Mouse (Mus musculus) midbrain, embryonic 16.5 days (tissue): ENCODE measurements around the gene Myo1b. TPM values are rescaled to one million over a fixed set of nuclear protein-coding genes. Genes with fewer than 3 reads are reported as not detected.
A peak's percentile ranks its signal among the peaks of the same experiment; 100 is the strongest.

ENCODE experiments used
- ATAC-seq: fragments of 200-750 bp; cut with Nextera tagmentation; 2 replicates; pipeline ENCODE4 v1.8.0; 2017; ENCODE audit warnings: moderate TSS enrichment
- H3K27ac ChIP-seq: fragments of 300-500 bp; sonication (generic); 2 replicates; pipeline ENCODE4 v1.5.1; 2014; ENCODE audit warnings: mild to moderate bottlenecking, low read length, mixed read lengths
- H3K27me3 ChIP-seq: fragments of 300-500 bp; sonication (generic); 2 replicates; pipeline ENCODE4 v1.6.1; 2014; ENCODE audit warnings: low read depth, low read length, mixed read lengths; ENCODE audit not compliant: control insufficient read depth, insufficient read depth
- H3K36me3 ChIP-seq: fragments of 300-500 bp; sonication (generic); 2 replicates; pipeline ENCODE4 v1.6.1; 2014; ENCODE audit warnings: mild to moderate bottlenecking, low read length, moderate library complexity, mixed read lengths; ENCODE audit not compliant: control insufficient read depth, insufficient read depth
- H3K4me1 ChIP-seq: fragments of 300-500 bp; sonication (generic); 2 replicates; pipeline ENCODE4 v1.6.1; 2014; ENCODE audit warnings: mild to moderate bottlenecking, low read length, mixed read lengths; ENCODE audit not compliant: control insufficient read depth, insufficient read depth
- H3K4me2 ChIP-seq: fragments of 300-500 bp; sonication (generic); 2 replicates; pipeline ENCODE4 v1.6.1; 2014; ENCODE audit warnings: mild to moderate bottlenecking, low read length, mixed read lengths
- H3K4me3 ChIP-seq: fragments of 300-500 bp; sonication (generic); 2 replicates; pipeline ENCODE4 v1.5.1; 2014; ENCODE audit warnings: low read depth, mild to moderate bottlenecking, low read length, moderate library complexity, mixed read lengths
- H3K9ac ChIP-seq: fragments of 300-500 bp; sonication (generic); 2 replicates; pipeline ENCODE4 v1.6.1; 2014; ENCODE audit warnings: low read depth, low read length, mixed read lengths
- H3K9me3 ChIP-seq: fragments of 300-500 bp; sonication (generic); replicated peaks from 2 replicates; pipeline ENCODE4 v1.6.1; 2014; ENCODE audit warnings: mild to moderate bottlenecking, low read length, mixed read lengths; ENCODE audit not compliant: control insufficient read depth, poor library complexity, severe bottlenecking
- WGBS: fragments of 180-500 bp; shearing (Covaris S2); extraction: QIAGEN DNeasy Blood & Tissue Kit; methylation state at CpG from one replicate; pipeline ENCODE4 v1.1.7; 2014; 5-methylcytosine and 5-hydroxymethylcytosine counted together
- polyA plus RNA-seq: library from polyadenylated mRNA; unstranded; fragments of >200 nt; fragmentation: Nextera tagmentation; extraction: Ambion mirVana; gene quantifications from 2 replicates; pipeline ENCODE4 v1.2.1, GENCODE M21; 2015

Gene Myo1b
- 57.6 and 66.1 TPM in 2 replicates for polyA plus RNA-seq

DNA sequence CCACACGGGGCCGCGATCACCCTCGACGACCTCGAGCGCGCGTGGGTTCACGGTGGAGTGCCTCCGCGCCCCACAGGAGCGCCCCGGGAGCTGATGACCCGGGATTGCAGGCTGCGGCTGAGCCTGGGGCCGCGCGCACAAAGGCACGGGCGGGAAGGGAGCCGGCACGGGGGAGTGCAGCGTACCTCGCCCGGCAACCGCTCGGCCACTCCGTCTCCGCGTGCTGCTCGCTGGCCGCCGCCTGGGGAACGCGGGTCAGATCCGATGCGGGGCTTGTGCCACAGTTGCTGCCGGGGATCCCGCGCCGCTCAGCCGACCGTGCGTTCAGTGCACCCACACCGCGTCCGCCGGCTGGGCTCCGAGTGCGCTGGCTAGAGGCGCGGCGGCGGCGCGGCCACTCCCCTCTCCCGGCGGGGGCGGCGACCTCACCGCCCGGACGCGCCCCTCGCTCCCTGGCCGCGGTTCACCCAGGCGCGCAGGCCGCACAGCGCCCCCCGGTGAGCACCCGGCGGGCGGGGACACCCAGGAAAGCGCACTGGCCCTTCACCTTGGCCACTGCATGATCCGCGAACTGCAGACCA lies at the start of gene Myo1b:
Gene Myo1b (minus strand): TSS at position 496 of the 581 bp plus-strand sequence.
- H3K4me3 ChIP-seq: peak within 1 kb of the TSS; percentile 51
- no peaks in the 10 kb centered on the region for H3K36me3 ChIP-seq
- peak within 1 kb of the TSS; percentile 70 for H3K4me2 ChIP-seq
- peak within 1 kb of the TSS; percentile 44 for H3K27ac ChIP-seq
- peak; percentile 86 for ATAC-seq
- under 1% methylated on average over 73 of the region's 79 CpGs for WGBS
- H3K9ac ChIP-seq: peak within 1 kb of the TSS; percentile 60
- no peaks in the 10 kb centered on the region for H3K9me3 ChIP-seq
- H3K4me1 ChIP-seq: peaks cover 11% of the 10 kb centered on the region
- no peaks in the 10 kb centered on the region for H3K27me3 ChIP-seq

DNA sequence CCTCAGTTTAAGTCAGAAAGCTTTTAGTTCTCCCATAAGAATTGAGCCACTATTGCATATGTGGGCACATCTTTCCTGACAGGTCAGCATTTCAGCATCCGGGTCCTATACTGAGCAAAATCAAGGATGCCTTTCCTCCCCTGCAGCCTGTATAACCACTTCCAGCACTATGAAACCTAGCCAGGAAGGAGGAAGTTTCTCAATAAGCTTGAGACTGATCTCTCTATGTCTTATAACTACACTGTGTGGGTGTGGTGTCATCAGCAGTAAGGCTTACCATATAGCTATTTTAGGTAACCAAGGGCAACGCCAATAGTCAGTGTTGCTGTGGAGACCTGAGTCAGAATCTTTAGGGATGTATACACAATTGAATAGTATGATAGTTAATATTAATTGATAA lies 48.8 kb upstream of the Myo1b start:
- no peak overlapping the region for H3K27ac ChIP-seq
- WGBS: 95% methylated on average over 2 of the region's 2 CpGs
- no peaks in the 10 kb centered on the region for H3K9me3 ChIP-seq
- no peak overlapping the region for H3K4me3 ChIP-seq
- no peaks in the 10 kb centered on the region for H3K27me3 ChIP-seq
- H3K4me2 ChIP-seq: no peak overlapping the region
- H3K36me3 ChIP-seq: no peaks in the 10 kb centered on the region
- no peaks in the 10 kb centered on the region for H3K4me1 ChIP-seq
- H3K9ac ChIP-seq: no peak overlapping the region
- ATAC-seq: no peak

DNA sequence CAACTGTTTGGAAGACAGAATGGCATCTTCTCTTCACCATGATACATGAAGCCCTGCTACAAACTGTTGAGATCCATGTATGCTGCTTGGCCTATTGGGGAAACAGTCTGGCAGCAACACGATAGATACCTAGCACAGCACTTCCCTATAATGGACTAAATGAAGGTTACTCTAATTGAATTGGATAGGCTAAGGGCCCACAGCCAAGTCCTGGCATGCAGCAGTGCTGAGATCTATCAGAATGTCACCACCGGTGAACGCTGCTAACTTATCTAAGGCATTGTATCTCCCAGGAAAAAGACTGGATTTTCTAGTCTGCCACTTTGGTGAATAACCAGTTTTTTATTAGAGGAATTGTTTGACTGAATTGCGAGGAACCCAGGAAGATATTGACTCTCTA lies 31.2 kb upstream of the Myo1b start:
- Histone ChIP-seq H3K4me1 (no peaks in the 10 kb centered on the region), H3K9me3 (no peaks in the 10 kb centered on the region), H3K4me2 (no peak overlapping the region), H3K9ac (no peak overlapping the region), H3K36me3 (no peaks in the 10 kb centered on the region), H3K4me3 (no peak overlapping the region), H3K27ac (no peak overlapping the region), H3K27me3 (no peaks in the 10 kb centered on the region)
- 76% methylated on average over 4 of the region's 4 CpGs for WGBS
- no peak for ATAC-seq

DNA sequence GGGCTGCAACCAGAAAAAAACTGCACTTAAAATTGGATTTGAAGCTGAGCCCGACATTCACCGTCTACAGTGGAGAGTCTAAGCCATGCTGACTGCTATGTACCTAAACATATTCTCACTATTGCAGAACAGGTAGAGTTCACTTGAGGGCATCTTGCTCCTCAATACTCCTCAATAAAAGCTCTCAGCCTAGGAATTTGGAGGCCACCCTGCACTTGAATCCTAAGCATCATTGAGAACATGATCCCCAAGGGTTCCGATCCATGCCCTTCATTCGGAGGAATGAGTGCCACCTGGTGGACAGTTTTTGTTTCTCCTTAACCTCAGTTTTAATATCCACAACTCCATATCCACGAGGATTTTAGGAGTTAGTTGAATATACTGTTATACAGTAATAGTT lies 28.9 kb upstream of the Myo1b start:
- WGBS: 44% methylated on average over 5 of the region's 5 CpGs
- Histone ChIP-seq H3K9ac (no peak overlapping the region), H3K4me1 (no peaks in the 10 kb centered on the region), H3K27me3 (no peaks in the 10 kb centered on the region), H3K9me3 (no peaks in the 10 kb centered on the region), H3K27ac (no peak overlapping the region), H3K4me2 (no peak overlapping the region), H3K36me3 (no peaks in the 10 kb centered on the region), H3K4me3 (no peak overlapping the region)
- peak; percentile 48; the same call in 1 of the 2 replicates for ATAC-seq

DNA sequence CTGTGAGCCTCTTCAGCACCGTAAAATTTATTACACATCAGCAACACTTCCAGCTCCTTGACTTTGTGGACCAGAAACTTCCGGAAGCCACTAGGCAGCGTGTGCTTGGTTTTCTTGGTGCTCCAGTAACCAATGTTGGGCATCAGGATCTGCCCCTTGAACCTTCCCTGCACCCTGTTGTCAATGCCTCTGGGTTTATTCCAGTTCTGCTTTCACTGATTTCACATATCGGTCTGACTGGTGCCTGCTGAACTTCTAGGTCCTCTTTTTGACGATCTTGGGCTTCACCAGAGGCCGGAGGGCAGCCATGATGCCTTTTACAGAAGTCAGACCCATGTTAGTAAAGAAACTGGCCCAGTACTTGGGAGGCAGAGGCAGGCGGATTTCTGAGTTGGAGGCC lies 22.5 kb upstream of the Myo1b start:
- H3K4me2 ChIP-seq: no peak overlapping the region
- H3K27ac ChIP-seq: no peak overlapping the region
- H3K4me1 ChIP-seq: no peaks in the 10 kb centered on the region
- no peak overlapping the region for H3K4me3 ChIP-seq
- H3K36me3 ChIP-seq: no peaks in the 10 kb centered on the region
- no peak overlapping the region for H3K9ac ChIP-seq
- 93% methylated on average over 7 of the region's 7 CpGs for WGBS
- no peaks in the 10 kb centered on the region for H3K27me3 ChIP-seq
- H3K9me3 ChIP-seq: no peaks in the 10 kb centered on the region
- no peak for ATAC-seq

DNA sequence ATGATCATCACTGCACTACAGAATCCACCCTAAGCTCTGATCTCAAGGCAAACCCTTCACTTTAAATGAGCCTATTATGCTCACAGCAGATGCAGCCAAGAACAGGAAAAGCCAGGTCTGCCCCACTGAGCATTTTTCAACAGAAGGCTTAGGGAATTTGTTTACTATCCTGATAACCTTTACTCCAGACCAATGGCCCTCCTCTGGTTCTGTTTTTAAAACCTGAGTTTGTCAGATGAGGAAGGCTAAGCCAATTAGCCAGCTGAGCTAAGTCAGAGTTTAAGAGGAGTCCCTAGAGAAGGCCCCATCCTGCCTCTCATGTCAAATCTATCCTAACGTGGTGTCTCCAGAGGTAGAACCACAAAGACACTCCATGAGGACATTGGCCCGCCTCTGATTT lies 19.1 kb upstream of the Myo1b start:
- WGBS: 23% methylated on average over 2 of the region's 2 CpGs
- no peak for ATAC-seq
- no peak overlapping the region for H3K4me3 ChIP-seq

DNA sequence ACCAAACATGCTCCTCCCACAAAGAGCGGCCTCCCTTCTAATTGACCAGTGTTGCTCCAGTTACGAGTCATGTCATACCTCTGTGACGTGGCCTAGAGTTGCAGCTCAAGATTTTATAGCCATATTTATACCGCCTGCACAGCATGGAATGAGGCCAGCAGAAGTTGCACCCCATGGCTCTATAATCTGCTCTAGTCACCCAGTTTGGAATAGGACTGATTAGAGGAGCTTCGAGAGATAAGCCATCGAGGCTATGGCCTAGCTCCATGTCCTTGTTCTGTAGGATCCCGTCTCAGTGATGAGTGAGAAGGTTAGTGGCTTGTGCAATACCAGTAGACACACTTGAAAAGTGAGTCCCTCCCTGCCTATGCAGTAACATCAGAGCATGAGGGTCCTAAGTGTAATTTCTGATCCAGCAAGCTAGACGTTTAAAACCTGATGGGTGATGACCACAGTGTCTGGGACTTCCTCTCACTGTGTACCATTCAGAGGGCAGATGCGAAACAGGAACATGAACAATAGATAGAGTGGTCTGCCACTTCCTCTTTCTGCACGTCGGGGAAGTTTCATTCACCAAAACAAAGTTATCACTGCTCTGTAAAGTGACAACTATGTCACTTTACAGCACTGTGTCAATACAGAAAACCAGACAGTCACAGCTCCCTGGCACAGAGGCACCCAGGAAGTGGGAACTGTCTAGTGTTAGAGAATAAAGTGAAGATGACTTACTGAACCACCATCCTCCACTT lies 18.5 kb upstream of the Myo1b start:
- no peak overlapping the region for H3K4me2 ChIP-seq

More for the DNA sequence above, 19.1 kb upstream of the Myo1b start:
- Histone ChIP-seq H3K4me2 (no peak overlapping the region), H3K4me1 (no peaks in the 10 kb centered on the region), H3K9ac (no peak overlapping the region), H3K27ac (no peak overlapping the region), H3K27me3 (no peaks in the 10 kb centered on the region), H3K36me3 (no peaks in the 10 kb centered on the region), H3K9me3 (no peaks in the 10 kb centered on the region)

DNA sequence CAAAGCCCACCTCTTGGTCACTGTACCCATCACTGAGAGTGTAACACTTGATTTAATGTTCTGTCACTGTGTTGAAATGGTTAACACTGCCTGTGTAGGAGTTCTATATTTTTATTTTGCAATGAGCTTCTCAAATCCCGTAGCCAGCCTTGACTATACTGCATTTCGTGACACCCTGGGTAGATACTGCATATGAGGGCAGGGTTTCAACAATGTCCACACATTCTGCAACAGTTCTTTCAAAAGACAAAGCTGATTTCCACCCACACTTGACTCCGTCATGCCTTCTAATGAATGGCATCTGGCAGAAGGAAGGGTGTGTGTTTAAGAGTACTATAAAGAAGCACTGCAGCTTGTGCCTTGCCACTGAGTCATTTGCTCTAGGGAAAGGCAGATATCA lies 17.0 kb upstream of the Myo1b start:
- H3K9me3 ChIP-seq: no peaks in the 10 kb centered on the region
- no peaks in the 10 kb centered on the region for H3K27me3 ChIP-seq
- H3K27ac ChIP-seq: no peak overlapping the region
- no peaks in the 10 kb centered on the region for H3K4me1 ChIP-seq
- WGBS: 89% methylated on average over 3 of the region's 3 CpGs
- H3K9ac ChIP-seq: no peak overlapping the region
- H3K4me2 ChIP-seq: no peak overlapping the region
- H3K4me3 ChIP-seq: no peak overlapping the region
- ATAC-seq: no peak
- no peaks in the 10 kb centered on the region for H3K36me3 ChIP-seq

More for the DNA sequence above, 18.5 kb upstream of the Myo1b start:
- Histone ChIP-seq H3K27me3 (no peaks in the 10 kb centered on the region), H3K36me3 (no peaks in the 10 kb centered on the region), H3K4me1 (no peaks in the 10 kb centered on the region), H3K9me3 (no peaks in the 10 kb centered on the region), H3K9ac (no peak overlapping the region), H3K4me3 (no peak overlapping the region), H3K27ac (no peak overlapping the region)
- 83% methylated on average over 11 of the region's 11 CpGs for WGBS
- no peak for ATAC-seq

DNA sequence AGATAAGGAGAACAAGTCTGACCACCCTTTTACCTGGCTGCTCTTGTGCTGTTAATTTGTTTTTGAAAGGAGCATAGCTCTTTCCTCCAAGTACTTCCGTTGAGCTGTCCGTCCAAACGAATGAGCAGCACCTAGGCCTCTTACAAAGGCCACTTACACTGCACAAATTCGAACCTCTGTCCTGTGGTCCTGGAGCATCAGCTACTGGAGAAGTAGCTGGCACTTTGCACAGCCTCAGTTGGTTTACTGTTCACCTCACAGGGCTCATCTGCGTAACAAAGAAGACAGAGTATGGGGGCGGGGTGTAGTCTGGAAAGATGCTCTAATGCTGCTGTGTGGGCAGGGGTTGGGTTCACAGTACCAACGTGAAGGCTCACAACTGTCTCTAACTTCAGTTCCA lies 15.7 kb upstream of the Myo1b start:
- Histone ChIP-seq H3K9ac (no peak overlapping the region), H3K4me1 (no peaks in the 10 kb centered on the region), H3K36me3 (no peaks in the 10 kb centered on the region), H3K27ac (no peak overlapping the region), H3K4me2 (no peak overlapping the region), H3K4me3 (no peak overlapping the region), H3K27me3 (no peaks in the 10 kb centered on the region), H3K9me3 (no peaks in the 10 kb centered on the region)
- ATAC-seq: no peak
- WGBS: 47% methylated on average over 7 of the region's 7 CpGs
